Mouse (Mus musculus): Measurements from ENCODE around the gene Fbxw7. TPM values are rescaled to one million over a fixed set of nuclear protein-coding genes. Genes with fewer than 3 reads are reported as not detected.

Fbxw7 gene
- total RNA-seq, 2 experiments from 2014 or later = 3.6 to 14.8 TPM

GRCm38 (mm10) chr3:84875306-84875705 lies 60.2 kb downstream of the Fbxw7 start:
- ATAC-seq (replicated peaks; ENCODE audit: poor library complexity, severe bottlenecking) = no peak

- ATAC-seq (replicated peaks; ENCODE audit: poor library complexity, severe bottlenecking) = no peak
These were observed 61.1 kb downstream of the Fbxw7 start for GRCm38 (mm10) chr3:84876211-84876610.

GRCm38 (mm10) chr3:84883817-84884483 lies 68.9 kb downstream of the Fbxw7 start:
- ATAC-seq (replicated peaks; ENCODE audit: poor library complexity, severe bottlenecking) = peak; percentile 94

- ATAC-seq (replicated peaks; ENCODE audit: poor library complexity, severe bottlenecking) = peak; percentile 22; the same call in 1 of the 2 replicates
These were observed 74.6 kb downstream of the Fbxw7 start for GRCm38 (mm10) chr3:84889648-84890047.

- no peak for ATAC-seq (replicated peaks; ENCODE audit: poor library complexity, severe bottlenecking)
These were observed 75.9 kb downstream of the Fbxw7 start for GRCm38 (mm10) chr3:84890983-84891382.

GRCm38 (mm10) chr3:84897952-84898351 lies 82.9 kb downstream of the Fbxw7 start:
- no peak for ATAC-seq (replicated peaks; ENCODE audit: poor library complexity, severe bottlenecking)

GRCm38 (mm10) chr3:84906528-84906927 lies 91.5 kb downstream of the Fbxw7 start:
- peak; percentile 48; the same call in 1 of the 2 replicates for ATAC-seq (replicated peaks; ENCODE audit: poor library complexity, severe bottlenecking)

- no peak for ATAC-seq (replicated peaks; ENCODE audit: poor library complexity, severe bottlenecking)
These were observed 99.2 kb downstream of the Fbxw7 start for GRCm38 (mm10) chr3:84914284-84914683.

GRCm38 (mm10) chr3:84917903-84918679 lies 103.0 kb downstream of the Fbxw7 start:
- ATAC-seq (replicated peaks; ENCODE audit: poor library complexity, severe bottlenecking) = peak; percentile 54

GRCm38 (mm10) chr3:84921704-84922420 lies 106.8 kb downstream of the Fbxw7 start:
- ATAC-seq (replicated peaks; ENCODE audit: poor library complexity, severe bottlenecking) = peak; percentile 87

GRCm38 (mm10) chr3:84923256-84923655 lies 108.2 kb downstream of the Fbxw7 start:
- ATAC-seq (replicated peaks; ENCODE audit: poor library complexity, severe bottlenecking) = 0 out of 2 replicates have a peak, but pooled peaks have one; percentile 8

- ATAC-seq (replicated peaks; ENCODE audit: poor library complexity, severe bottlenecking) = no peak
These were observed 108.6 kb downstream of the Fbxw7 start for GRCm38 (mm10) chr3:84923670-84924069.

GRCm38 (mm10) chr3:84925229-84925628 lies 110.2 kb downstream of the Fbxw7 start:
- ATAC-seq (replicated peaks; ENCODE audit: poor library complexity, severe bottlenecking) = no peak

GRCm38 (mm10) chr3:84926140-84926539 lies 111.1 kb downstream of the Fbxw7 start:
- ATAC-seq (replicated peaks; ENCODE audit: poor library complexity, severe bottlenecking) = no peak

- no peak for ATAC-seq (replicated peaks; ENCODE audit: poor library complexity, severe bottlenecking)
These were observed 112.2 kb downstream of the Fbxw7 start for GRCm38 (mm10) chr3:84927168-84927794.

GRCm38 (mm10) chr3:84927901-84928300 lies 112.8 kb downstream of the Fbxw7 start:
- ATAC-seq (replicated peaks; ENCODE audit: poor library complexity, severe bottlenecking) = no peak

- ATAC-seq (replicated peaks; ENCODE audit: poor library complexity, severe bottlenecking) = no peak
These were observed 114.1 kb downstream of the Fbxw7 start for GRCm38 (mm10) chr3:84929171-84929570.

GRCm38 (mm10) chr3:84930683-84931082 lies 115.6 kb downstream of the Fbxw7 start:
- ATAC-seq (replicated peaks; ENCODE audit: poor library complexity, severe bottlenecking) = no peak

GRCm38 (mm10) chr3:84935729-84936128 lies 120.7 kb downstream of the Fbxw7 start:
- ATAC-seq (replicated peaks; ENCODE audit: poor library complexity, severe bottlenecking) = no peak

GRCm38 (mm10) chr3:84936252-84936651 lies 121.2 kb downstream of the Fbxw7 start:
- no peak for ATAC-seq (replicated peaks; ENCODE audit: poor library complexity, severe bottlenecking)

Measured in granulocyte monocyte progenitor cell, adult 5-6 weeks (primary cell).